Mouse (Mus musculus) erythroblast, embryonic 14.5 days (primary cell): ENCODE results near the gene Slc39a10.

Experiments used
- GATA1 ChIP-seq: IDR thresholded peaks from 2 replicates; pipeline ENCODE4 v1.6.1; 2012; ENCODE audit warnings: low read length, inconsistent platforms, mixed read lengths
- TAL1 ChIP-seq: IDR thresholded peaks from 3 replicates; pipeline ENCODE4 v1.6.1; 2012; ENCODE audit warnings: low read length, inconsistent platforms, mixed read lengths

GRCm38 (mm10) chr1:46902102-46902683 is 9.5 kb upstream of the Slc39a10 start:
- TF ChIP-seq GATA1 (no peak), TAL1 (no peak)
